Mouse (Mus musculus) hindbrain, embryonic 14.5 days (tissue): Measurements from ENCODE around the gene Rock2. TPM values are rescaled to one million over a fixed set of nuclear protein-coding genes. Genes with fewer than 3 reads are reported as not detected.

ENCODE experiments used
- ATAC-seq: fragments of 200-750 bp; cut with Nextera tagmentation; 2 replicates; pipeline ENCODE4 v1.8.0; 2017; ENCODE audit warnings: moderate number of reproducible peaks, mild to moderate bottlenecking, moderate TSS enrichment, moderate library complexity; ENCODE audit not compliant: low FRiP score
- DNase-seq: peaks from one replicate; pipeline ENCODE4 v3.0.0-alpha.2; 2015; ENCODE audit warnings: low spot score
- H3K27ac ChIP-seq: fragments of 300-500 bp; sonication (generic); 2 replicates; pipeline ENCODE4 v1.5.1; 2014; ENCODE audit warnings: mild to moderate bottlenecking, moderate library complexity
- H3K27me3 ChIP-seq: fragments of 300-500 bp; sonication (generic); 2 replicates; pipeline ENCODE4 v1.6.1; 2014; ENCODE audit warnings: mild to moderate bottlenecking, low read length, mixed read lengths; ENCODE audit not compliant: control insufficient read depth, insufficient read depth
- H3K36me3 ChIP-seq: fragments of 300-500 bp; sonication (generic); replicated peaks from 2 replicates; pipeline ENCODE4 v1.6.1; 2014; ENCODE audit not compliant: control insufficient read depth, insufficient read depth
- H3K4me1 ChIP-seq: fragments of 300-500 bp; sonication (generic); replicated peaks from 2 replicates; pipeline ENCODE4 v1.6.1; 2014; ENCODE audit warnings: antibody characterized with exemption, low read length, mixed read lengths; ENCODE audit not compliant: control insufficient read depth, insufficient read depth
- H3K4me2 ChIP-seq: fragments of 300-500 bp; sonication (generic); replicated peaks from 2 replicates; pipeline ENCODE4 v1.6.1; 2014; ENCODE audit warnings: mild to moderate bottlenecking, moderate library complexity
- H3K4me3 ChIP-seq: fragments of 300-500 bp; sonication (generic); replicated peaks from 2 replicates; pipeline ENCODE4 v1.5.1; 2014; ENCODE audit warnings: mild to moderate bottlenecking, low read length
- H3K9ac ChIP-seq: fragments of 300-500 bp; sonication (generic); 2 replicates; pipeline ENCODE4 v1.6.1; 2014
- H3K9me3 ChIP-seq: fragments of 300-500 bp; sonication (generic); 2 replicates; pipeline ENCODE4 v1.6.1; 2016; ENCODE audit warnings: low read length; ENCODE audit not compliant: control insufficient read depth
- WGBS: fragments of 180-500 bp; shearing (Covaris S2); extraction: QIAGEN DNeasy Blood & Tissue Kit; methylation state at CpG from one replicate; pipeline ENCODE4 v1.1.7; 2014; 5-methylcytosine and 5-hydroxymethylcytosine counted together
- polyA plus RNA-seq: library from polyadenylated mRNA; unstranded; fragments of >200 nt; fragmentation: Nextera tagmentation; extraction: Ambion mirVana; gene quantifications from 2 replicates; pipeline ENCODE4 v1.2.1, GENCODE M21; 2014

Gene Rock2
- polyA plus RNA-seq, 1 experiment from 2014 or later = 17.6 TPM

GRCm38 (mm10) chr12:17037053-17037610 lies 142.4 kb downstream of the Rock2 start:
- Histone ChIP-seq H3K4me3 (no peak overlapping the region), H3K9me3 (no peaks in the 10 kb centered on the region), H3K9ac (peak overlapping the region; percentile 16; the same call in 1 of the 2 replicates), H3K36me3 (no peaks in the 10 kb centered on the region), H3K27me3 (no peaks in the 10 kb centered on the region), H3K27ac (no peak overlapping the region), H3K4me2 (0 out of 2 replicates have a peak overlapping the region, but pooled peaks have one; percentile 12), H3K4me1 (peaks cover 17% of the 10 kb centered on the region; the same call in 1 of the 2 replicates)
- DNase-seq (no peak), ATAC-seq (no peak)
- WGBS = 56% methylated on average over 14 of the region's 14 CpGs

Other genes starting within 250 kb of the Rock2 start
- 1.8 and 3.1 TPM in 2 replicates for gene Ntsr2, start 241.5 kb upstream of the Rock2 start, polyA plus RNA-seq
- 0.88 and 1.4 TPM in 2 replicates for gene Greb1, start 94.0 kb upstream of the Rock2 start, polyA plus RNA-seq
- gene E2f6, start 83.9 kb upstream of the Rock2 start, polyA plus RNA-seq = 32.5 and 36.2 TPM in 2 replicates
- gene Pqlc3, start 105.5 kb downstream of the Rock2 start, polyA plus RNA-seq = 1.6 and 1.9 TPM in 2 replicates
- 7.7 and 8.2 TPM in 2 replicates for gene 2410004P03Rik, start 116.8 kb downstream of the Rock2 start, polyA plus RNA-seq